Mouse (Mus musculus) cerebellum, adult 2 months (tissue): ENCODE measurements around the gene Sntb2.

Experiments
- CTCF ChIP-seq: fragments of 200-500 bp; IDR thresholded peaks from 2 replicates; pipeline ENCODE4 v1.5.1; 2011; ENCODE audit warnings: low read depth, mild to moderate bottlenecking, control low read depth, low read length, moderate library complexity, borderline replicate concordance; ENCODE audit not compliant: insufficient read depth
- POLR2A ChIP-seq: fragments of 200-500 bp; IDR thresholded peaks from 2 replicates; pipeline ENCODE4 v1.6.1; 2011; ENCODE audit warnings: low read length, control low read depth, borderline replicate concordance; ENCODE audit not compliant: insufficient read depth

GRCm38 (mm10) chr8:106924057-106924456 lies 11.5 kb upstream of the Sntb2 start:
- TF ChIP-seq CTCF (no peak), POLR2A (no peak)
